Mouse (Mus musculus): ENCODE measurements around the gene Ydjc. TPM values are rescaled to one million over a fixed set of nuclear protein-coding genes. Genes with fewer than 3 reads are reported as not detected.
"Not testable (repeated sequence)": the region's sequence is repeated elsewhere in the genome, so short reads cannot be mapped to it uniquely, and the experiment has no call there.

Gene Ydjc
- polyA plus RNA-seq, 1 experiment from 2014 or later, result 6.8 TPM

GRCm38 (mm10) chr16:17148084-17148483, 3.7 kb downstream of the Ydjc start:
- ATAC-seq (ENCODE audit: low FRiP score) (peak; percentile 25), DNase-seq (ENCODE audit: low spot score, missing footprints) (peak; percentile 93)
- WGBS, result 6% methylated on average over 16 of the region's 16 CpGs
- Histone ChIP-seq H3K27me3 (ENCODE audit: control insufficient read depth, insufficient read depth, low read length) (peaks cover 17% of the 10 kb centered on the region), H3K36me3 (ENCODE audit: control insufficient read depth, insufficient read depth, low read length) (no peaks in the 10 kb centered on the region; the same call in 1 of the 2 replicates), H3K4me3 (ENCODE audit: low read depth, low read length) (peak overlapping the region; percentile 50), H3K4me2 (peak overlapping the region; percentile 96), H3K9me3 (ENCODE audit: control insufficient read depth, low read length) (no peaks in the 10 kb centered on the region), H3K9ac (ENCODE audit: low read length) (no peak overlapping the region; the same call in 1 of the 2 replicates), H3K4me1 (ENCODE audit: control insufficient read depth, insufficient read depth, low read length) (peaks cover 10% of the 10 kb centered on the region), H3K27ac (ENCODE audit: low read depth, low read length) (no peak overlapping the region)

- no peak for ATAC-seq (ENCODE audit: low FRiP score)
- H3K27ac ChIP-seq (ENCODE audit: low read depth, low read length), result no peak overlapping the region
- H3K4me1 ChIP-seq (ENCODE audit: control insufficient read depth, insufficient read depth, low read length), result peaks cover 10% of the 10 kb centered on the region
- H3K27me3 ChIP-seq (ENCODE audit: control insufficient read depth, insufficient read depth, low read length), result peaks cover 17% of the 10 kb centered on the region
- peak; percentile 82 for DNase-seq (ENCODE audit: low spot score, missing footprints)
- H3K9me3 ChIP-seq (ENCODE audit: control insufficient read depth, low read length), result no peaks in the 10 kb centered on the region
- 88% methylated on average over 7 of the region's 7 CpGs for WGBS
- no peak overlapping the region for H3K9ac ChIP-seq (ENCODE audit: low read length)
- H3K4me3 ChIP-seq (ENCODE audit: low read depth, low read length), result no peak overlapping the region
- H3K4me2 ChIP-seq, result no peak overlapping the region
- no peaks in the 10 kb centered on the region; the same call in 1 of the 2 replicates for H3K36me3 ChIP-seq (ENCODE audit: control insufficient read depth, insufficient read depth, low read length)
These were observed 6.3 kb downstream of the Ydjc start for GRCm38 (mm10) chr16:17150520-17151258.

- 98% methylated on average over 4 of the region's 4 CpGs for WGBS
- no peaks in the 10 kb centered on the region for H3K9me3 ChIP-seq (ENCODE audit: control insufficient read depth, low read length)
- H3K4me1 ChIP-seq (ENCODE audit: control insufficient read depth, insufficient read depth, low read length), result peaks cover 10% of the 10 kb centered on the region
- H3K4me2 ChIP-seq, result no peak overlapping the region
- peaks cover 17% of the 10 kb centered on the region for H3K27me3 ChIP-seq (ENCODE audit: control insufficient read depth, insufficient read depth, low read length)
- ATAC-seq (ENCODE audit: low FRiP score) (no peak), DNase-seq (ENCODE audit: low spot score, missing footprints) (peak; percentile 76)
- H3K36me3 ChIP-seq (ENCODE audit: control insufficient read depth, insufficient read depth, low read length), result no peaks in the 10 kb centered on the region; the same call in 1 of the 2 replicates
- no peak overlapping the region for H3K27ac ChIP-seq (ENCODE audit: low read depth, low read length)
- no peak overlapping the region for H3K9ac ChIP-seq (ENCODE audit: low read length)
- no peak overlapping the region for H3K4me3 ChIP-seq (ENCODE audit: low read depth, low read length)
These were observed 7.5 kb downstream of the Ydjc start for GRCm38 (mm10) chr16:17151874-17152273.

GRCm38 (mm10) chr16:17154346-17154745, 9.9 kb downstream of the Ydjc start:
- DNase-seq (ENCODE audit: low spot score, missing footprints) (no peak), ATAC-seq (ENCODE audit: low FRiP score) (no peak)
- Histone ChIP-seq H3K4me1 (ENCODE audit: control insufficient read depth, insufficient read depth, low read length) (no peaks in the 10 kb centered on the region), H3K36me3 (ENCODE audit: control insufficient read depth, insufficient read depth, low read length) (peaks cover 10% of the 10 kb centered on the region), H3K4me2 (no peak overlapping the region), H3K4me3 (ENCODE audit: low read depth, low read length) (no peak overlapping the region), H3K27me3 (ENCODE audit: control insufficient read depth, insufficient read depth, low read length) (no peaks in the 10 kb centered on the region), H3K9me3 (ENCODE audit: control insufficient read depth, low read length) (no peaks in the 10 kb centered on the region), H3K27ac (ENCODE audit: low read depth, low read length) (no peak overlapping the region), H3K9ac (ENCODE audit: low read length) (no peak overlapping the region)
- 95% methylated on average over 2 of the region's 2 CpGs for WGBS

GRCm38 (mm10) chr16:17165478-17165877, 21.1 kb downstream of the Ydjc start:
- H3K27me3 ChIP-seq (ENCODE audit: control insufficient read depth, insufficient read depth, low read length); H3K4me3 ChIP-seq (ENCODE audit: low read depth, low read length); H3K9me3 ChIP-seq (ENCODE audit: control insufficient read depth, low read length); DNase-seq (ENCODE audit: low spot score, missing footprints); ATAC-seq (ENCODE audit: low FRiP score); H3K4me2 ChIP-seq; H3K36me3 ChIP-seq (ENCODE audit: control insufficient read depth, insufficient read depth, low read length); H3K27ac ChIP-seq (ENCODE audit: low read depth, low read length); H3K4me1 ChIP-seq (ENCODE audit: control insufficient read depth, insufficient read depth, low read length); H3K9ac ChIP-seq (ENCODE audit: low read length): not testable (repeated sequence)
- 100% methylated on average over 1 of the region's 1 CpGs for WGBS

GRCm38 (mm10) chr16:17167179-17167578, 22.8 kb downstream of the Ydjc start:
- peaks cover 5% of the 10 kb centered on the region; the same call in 1 of the 2 replicates for H3K36me3 ChIP-seq (ENCODE audit: control insufficient read depth, insufficient read depth, low read length)
- no peak overlapping the region for H3K4me2 ChIP-seq
- no peak overlapping the region for H3K27ac ChIP-seq (ENCODE audit: low read depth, low read length)
- DNase-seq (ENCODE audit: low spot score, missing footprints), result peak; percentile 54
- H3K4me3 ChIP-seq (ENCODE audit: low read depth, low read length), result no peak overlapping the region
- no peaks in the 10 kb centered on the region for H3K9me3 ChIP-seq (ENCODE audit: control insufficient read depth, low read length)
- no peak overlapping the region for H3K9ac ChIP-seq (ENCODE audit: low read length)
- no peaks in the 10 kb centered on the region for H3K27me3 ChIP-seq (ENCODE audit: control insufficient read depth, insufficient read depth, low read length)
- H3K4me1 ChIP-seq (ENCODE audit: control insufficient read depth, insufficient read depth, low read length), result no peaks in the 10 kb centered on the region
- no peak for ATAC-seq (ENCODE audit: low FRiP score)

- 91% methylated on average over 5 of the region's 5 CpGs for WGBS
- Histone ChIP-seq H3K36me3 (ENCODE audit: control insufficient read depth, insufficient read depth, low read length) (peaks cover 7% of the 10 kb centered on the region), H3K27me3 (ENCODE audit: control insufficient read depth, insufficient read depth, low read length) (no peaks in the 10 kb centered on the region), H3K4me2 (no peak overlapping the region), H3K4me3 (ENCODE audit: low read depth, low read length) (no peak overlapping the region), H3K9me3 (ENCODE audit: control insufficient read depth, low read length) (no peaks in the 10 kb centered on the region), H3K27ac (ENCODE audit: low read depth, low read length) (no peak overlapping the region), H3K9ac (ENCODE audit: low read length) (no peak overlapping the region), H3K4me1 (ENCODE audit: control insufficient read depth, insufficient read depth, low read length) (no peaks in the 10 kb centered on the region)
- no peak for ATAC-seq (ENCODE audit: low FRiP score)
- peak; percentile 33 for DNase-seq (ENCODE audit: low spot score, missing footprints)
These were observed 23.6 kb downstream of the Ydjc start for GRCm38 (mm10) chr16:17168049-17168448.

GRCm38 (mm10) chr16:17175765-17176164, 31.3 kb downstream of the Ydjc start:
- H3K4me2 ChIP-seq, result no peak overlapping the region
- H3K4me1 ChIP-seq (ENCODE audit: control insufficient read depth, insufficient read depth, low read length), result no peaks in the 10 kb centered on the region
- no peaks in the 10 kb centered on the region for H3K9me3 ChIP-seq (ENCODE audit: control insufficient read depth, low read length)
- no peak overlapping the region for H3K9ac ChIP-seq (ENCODE audit: low read length)
- H3K27ac ChIP-seq (ENCODE audit: low read depth, low read length), result no peak overlapping the region
- WGBS, result 92% methylated on average over 2 of the region's 2 CpGs
- no peak overlapping the region for H3K4me3 ChIP-seq (ENCODE audit: low read depth, low read length)
- DNase-seq (ENCODE audit: low spot score, missing footprints) (no peak), ATAC-seq (ENCODE audit: low FRiP score) (no peak)
- peaks cover 2% of the 10 kb centered on the region for H3K36me3 ChIP-seq (ENCODE audit: control insufficient read depth, insufficient read depth, low read length)
- H3K27me3 ChIP-seq (ENCODE audit: control insufficient read depth, insufficient read depth, low read length), result no peaks in the 10 kb centered on the region

- DNase-seq (ENCODE audit: low spot score, missing footprints), result peak; percentile 65
- H3K27me3 ChIP-seq (ENCODE audit: control insufficient read depth, insufficient read depth, low read length), result no peaks in the 10 kb centered on the region
- H3K4me1 ChIP-seq (ENCODE audit: control insufficient read depth, insufficient read depth, low read length), result no peaks in the 10 kb centered on the region
- H3K9me3 ChIP-seq (ENCODE audit: control insufficient read depth, low read length), result no peaks in the 10 kb centered on the region
- no peaks in the 10 kb centered on the region; the same call in none of the 2 replicates for H3K36me3 ChIP-seq (ENCODE audit: control insufficient read depth, insufficient read depth, low read length)
- no peak overlapping the region for H3K9ac ChIP-seq (ENCODE audit: low read length)
- no peak overlapping the region for H3K4me2 ChIP-seq
- H3K27ac ChIP-seq (ENCODE audit: low read depth, low read length), result no peak overlapping the region
- 100% methylated on average over 1 of the region's 1 CpGs for WGBS
- ATAC-seq (ENCODE audit: low FRiP score), result no peak
- no peak overlapping the region for H3K4me3 ChIP-seq (ENCODE audit: low read depth, low read length)
These were observed 33.3 kb downstream of the Ydjc start for GRCm38 (mm10) chr16:17177623-17178170.

All from midbrain, embryonic 11.5 days (tissue).